9 mouse cellular contexts compared by ENCODE assay signal in the genomic region with DNA sequence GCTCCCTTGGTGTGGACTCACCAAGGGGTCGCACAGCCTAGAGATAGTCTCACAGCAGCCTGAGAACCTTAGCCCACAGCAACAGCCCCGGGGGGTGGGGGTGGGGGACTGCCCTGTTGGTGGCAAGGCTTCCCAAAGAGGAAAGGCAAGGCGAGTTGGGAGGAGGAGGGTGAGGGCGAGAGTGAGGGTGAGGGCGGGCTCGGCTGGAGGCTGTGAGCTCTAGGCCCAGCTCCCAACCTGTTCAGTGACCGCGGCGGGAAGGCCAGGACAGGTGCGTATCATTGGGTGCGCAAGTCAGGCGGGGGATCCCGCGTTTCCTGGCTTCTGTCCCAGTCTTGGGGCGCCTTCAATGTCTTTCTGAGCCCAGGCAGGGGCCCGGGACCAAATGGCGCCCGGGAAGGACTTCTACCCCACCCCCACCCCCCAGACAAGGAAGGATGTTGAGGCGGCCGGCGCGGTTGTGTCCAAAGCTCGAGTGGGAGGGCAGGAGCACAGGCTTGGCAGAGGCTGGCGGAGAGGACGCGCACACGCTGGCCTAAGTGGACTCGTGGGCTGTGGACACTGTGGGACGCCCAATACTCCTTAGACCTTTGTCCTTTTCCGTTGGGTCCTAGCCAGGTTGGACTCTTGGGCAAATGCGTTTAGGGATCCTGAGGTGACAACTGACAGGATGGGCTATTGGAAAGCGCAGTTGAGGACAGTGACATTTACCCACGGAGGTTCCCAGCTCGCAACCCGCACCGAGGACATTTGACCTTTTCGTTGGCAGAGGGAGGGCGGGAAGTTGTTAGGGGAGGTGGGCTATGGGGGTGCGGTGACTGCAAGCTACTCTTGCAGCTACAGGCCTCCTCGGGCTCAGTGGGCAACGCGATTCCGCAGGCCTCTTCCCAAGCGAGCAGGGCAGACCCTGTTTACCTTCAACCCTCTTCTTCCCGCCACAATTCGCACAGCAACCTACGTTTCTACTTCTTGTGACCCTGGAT. TPM values are rescaled to one million over a fixed set of nuclear protein-coding genes. Genes with fewer than 3 reads are reported as not detected.
DNase-seq lines count a peak whose midpoint lies in the region; ATAC-seq and TF ChIP-seq lines count a peak whose summit lies in the region.
"Had no signal": no experiment of that assay in that cellular context is flagged by ENCODE, and none has a peak within 500 bp of the region (broad histone marks: within the 10 kb centered on the region; RNA-seq: fewer than 3 reads in every experiment).

No protein-coding gene starts in this region.

- 0 out of 2 replicates have a peak overlapping the region, but pooled peaks have one; percentile 8 for H3K4me3 ChIP-seq in intestine, embryonic 14.5 days (ENCODE audit: low read depth, low read length)
- no peak overlapping the region for H3K4me3 ChIP-seq in intestine, embryonic 16.5 days (ENCODE audit: low read length)
- no peak overlapping the region for H3K4me3 ChIP-seq in hindbrain, embryonic 12.5 days
- H3K4me3 ChIP-seq in limb, embryonic 14.5 days (replicated peaks; ENCODE audit: low read length), result peak overlapping the region; percentile 2; the same call in 1 of the 2 replicates
- H3K4me3 ChIP-seq in stomach, embryonic 15.5 days (replicated peaks), result peak overlapping the region; percentile 47; the same call in 1 of the 2 replicates

- no peaks in the 10 kb centered on the region for H3K9me3 ChIP-seq in intestine, embryonic 14.5 days (ENCODE audit: control insufficient read depth, low read length)
- H3K9me3 ChIP-seq in intestine, embryonic 16.5 days (ENCODE audit: control insufficient read depth, low read length), result no peaks in the 10 kb centered on the region
- no peaks in the 10 kb centered on the region for H3K9me3 ChIP-seq in hindbrain, embryonic 12.5 days (replicated peaks)
- no peaks in the 10 kb centered on the region for H3K9me3 ChIP-seq in limb, embryonic 14.5 days (ENCODE audit: control insufficient read depth, low read length)
- no peaks in the 10 kb centered on the region for H3K9me3 ChIP-seq in stomach, embryonic 15.5 days

- H3K4me1 ChIP-seq in intestine, embryonic 14.5 days (replicated peaks; ENCODE audit: control insufficient read depth, insufficient read depth, low read length), result peaks cover 7% of the 10 kb centered on the region; the same call in 1 of the 2 replicates
- peaks cover 19% of the 10 kb centered on the region for H3K4me1 ChIP-seq in intestine, embryonic 16.5 days (ENCODE audit: control insufficient read depth, insufficient read depth, low read length)
- peaks cover 52% of the 10 kb centered on the region for H3K4me1 ChIP-seq in hindbrain, embryonic 12.5 days
- peaks cover 22% of the 10 kb centered on the region for H3K4me1 ChIP-seq in limb, embryonic 14.5 days (ENCODE audit: control insufficient read depth, insufficient read depth, low read length)
- H3K4me1 ChIP-seq in stomach, embryonic 15.5 days, result peaks cover 52% of the 10 kb centered on the region

- peak; percentile 66 for DNase-seq in intestine, embryonic 14.5 days (ENCODE audit: low spot score)
- DNase-seq in limb, embryonic 14.5 days (ENCODE audit: low spot score), result no peak
- no peak for DNase-seq in thymus, postnatal 10 days (ENCODE audit: low spot score in 2 of 2)
- no peak for DNase-seq in lung, postnatal 25 days (ENCODE audit: low spot score)
- DNase-seq: gastrocnemius, postnatal 14 days had no signal

- peaks cover 96% of the 10 kb centered on the region for H3K27me3 ChIP-seq in intestine, embryonic 14.5 days (replicated peaks; ENCODE audit: control insufficient read depth, insufficient read depth, low read length)
- peaks cover 37% of the 10 kb centered on the region for H3K27me3 ChIP-seq in intestine, embryonic 16.5 days (replicated peaks; ENCODE audit: control insufficient read depth, insufficient read depth, low read length)
- peaks cover 86% of the 10 kb centered on the region for H3K27me3 ChIP-seq in hindbrain, embryonic 12.5 days
- H3K27me3 ChIP-seq in limb, embryonic 14.5 days (ENCODE audit: control insufficient read depth, insufficient read depth, low read length), result peaks cover 88% of the 10 kb centered on the region
- peaks cover 62% of the 10 kb centered on the region for H3K27me3 ChIP-seq in stomach, embryonic 15.5 days (replicated peaks)

- 3% methylated on average over 47 of the region's 47 CpGs for WGBS in intestine, embryonic 14.5 days
- WGBS in intestine, embryonic 16.5 days, result 7% methylated on average over 47 of the region's 47 CpGs
- under 1% methylated on average over 47 of the region's 47 CpGs for WGBS in hindbrain, embryonic 12.5 days
- WGBS in limb, embryonic 14.5 days, result 1% methylated on average over 39 of the region's 47 CpGs
- WGBS in stomach, embryonic 15.5 days, result 5% methylated on average over 46 of the region's 47 CpGs

- ATAC-seq in intestine, embryonic 14.5 days (replicated peaks; ENCODE audit: low FRiP score, low TSS enrichment, low read depth), result no peak
- no peak for ATAC-seq in intestine, embryonic 16.5 days
- ATAC-seq in hindbrain, embryonic 12.5 days (ENCODE audit: low FRiP score), result 0 out of 2 replicates have a peak, but pooled peaks have one; percentile 4
- no peak for ATAC-seq in limb, embryonic 14.5 days (ENCODE audit: low FRiP score, low read depth)
- ATAC-seq in stomach, embryonic 15.5 days (ENCODE audit: insufficient read depth, low FRiP score, low read depth), result no peak
- no peak for ATAC-seq in frontal cortex, adult (ENCODE audit: low TSS enrichment)

- no peaks in the 10 kb centered on the region for H3K36me3 ChIP-seq in intestine, embryonic 14.5 days (ENCODE audit: control insufficient read depth, insufficient read depth, low read length)
- H3K36me3 ChIP-seq in intestine, embryonic 16.5 days (ENCODE audit: control insufficient read depth, insufficient read depth, low read length), result no peaks in the 10 kb centered on the region
- H3K36me3 ChIP-seq in hindbrain, embryonic 12.5 days, result no peaks in the 10 kb centered on the region
- H3K36me3 ChIP-seq in limb, embryonic 14.5 days (ENCODE audit: control insufficient read depth, insufficient read depth, low read length), result no peaks in the 10 kb centered on the region
- H3K36me3 ChIP-seq in stomach, embryonic 15.5 days, result no peaks in the 10 kb centered on the region

- H3K9ac ChIP-seq in intestine, embryonic 14.5 days (ENCODE audit: low read length), result no peak overlapping the region
- no peak overlapping the region for H3K9ac ChIP-seq in intestine, embryonic 16.5 days (ENCODE audit: low read depth, low read length)
- no peak overlapping the region for H3K9ac ChIP-seq in hindbrain, embryonic 12.5 days
- H3K9ac ChIP-seq in limb, embryonic 14.5 days (ENCODE audit: low read depth, low read length, severe bottlenecking), result no peak overlapping the region
- H3K9ac ChIP-seq in stomach, embryonic 15.5 days, result no peak overlapping the region

- peak overlapping the region; percentile 20 for H3K4me2 ChIP-seq in intestine, embryonic 14.5 days (ENCODE audit: low read length)
- no peak overlapping the region; the same call in 1 of the 2 replicates for H3K4me2 ChIP-seq in intestine, embryonic 16.5 days (ENCODE audit: low read depth, low read length)
- peak overlapping the region; percentile 79 for H3K4me2 ChIP-seq in hindbrain, embryonic 12.5 days (replicated peaks)
- H3K4me2 ChIP-seq in limb, embryonic 14.5 days (replicated peaks; ENCODE audit: low read depth, low read length, severe bottlenecking), result peak overlapping the region; percentile 4; the same call in 1 of the 2 replicates
- peak overlapping the region; percentile 92 for H3K4me2 ChIP-seq in stomach, embryonic 15.5 days

- H3K27ac ChIP-seq in intestine, embryonic 14.5 days (ENCODE audit: low read depth), result no peak overlapping the region
- no peak overlapping the region for H3K27ac ChIP-seq in intestine, embryonic 16.5 days (ENCODE audit: low read length)
- H3K27ac ChIP-seq in hindbrain, embryonic 12.5 days, result no peak overlapping the region
- H3K27ac ChIP-seq in limb, embryonic 14.5 days (replicated peaks; ENCODE audit: low read depth, low read length), result no peak overlapping the region
- H3K27ac ChIP-seq in stomach, embryonic 15.5 days, result no peak overlapping the region

- no peak for TF ChIP-seq POLR2A in limb, embryonic 14.5 days (IDR thresholded peaks at IDR 0.05; ENCODE audit: borderline replicate concordance, extremely low read depth, insufficient read depth, insufficient read length)

RNA-seq across cellular contexts. Expression of a gene that starts 1.2 kb away (rescaled TPM):
- polyA plus RNA-seq in intestine, embryonic 14.5 days (2014; fragmentation: Nextera tagmentation; extraction: Ambion mirVana), result 6.9 and 8.6 TPM in 2 replicates
- 3.6 and 4.6 TPM in 2 replicates for polyA plus RNA-seq in intestine, embryonic 16.5 days (2015; fragmentation: Nextera tagmentation; extraction: Ambion mirVana)
- 17.4 and 19.3 TPM in 2 replicates for polyA plus RNA-seq in hindbrain, embryonic 12.5 days (2016; fragmentation: Nextera tagmentation; extraction: Ambion mirVana)
- polyA plus RNA-seq in limb, embryonic 14.5 days (2012; rRNA removed), result 1.1 and 1.3 TPM in 2 replicates
- polyA plus RNA-seq in limb, embryonic 14.5 days (2014; fragmentation: Nextera tagmentation; extraction: Ambion mirVana), result 1.5 and 1.6 TPM in 2 replicates
- 8.2 and 9.7 TPM in 2 replicates for polyA plus RNA-seq in stomach, embryonic 15.5 days (2015; fragmentation: Nextera tagmentation; extraction: Ambion mirVana)

Comparison
In these comparisons a context has a peak if more than half of its experiments do, and no peak if none do; other contexts are left out.
1. H3K4me3 ChIP-seq: peak in intestine, embryonic 14.5 days (single experiment), limb, embryonic 14.5 days (single experiment) and stomach, embryonic 15.5 days (single experiment); none in intestine, embryonic 16.5 days (single experiment) and hindbrain, embryonic 12.5 days (single experiment).